14 mouse cellular contexts compared by ENCODE assay signal in the genomic region with DNA sequence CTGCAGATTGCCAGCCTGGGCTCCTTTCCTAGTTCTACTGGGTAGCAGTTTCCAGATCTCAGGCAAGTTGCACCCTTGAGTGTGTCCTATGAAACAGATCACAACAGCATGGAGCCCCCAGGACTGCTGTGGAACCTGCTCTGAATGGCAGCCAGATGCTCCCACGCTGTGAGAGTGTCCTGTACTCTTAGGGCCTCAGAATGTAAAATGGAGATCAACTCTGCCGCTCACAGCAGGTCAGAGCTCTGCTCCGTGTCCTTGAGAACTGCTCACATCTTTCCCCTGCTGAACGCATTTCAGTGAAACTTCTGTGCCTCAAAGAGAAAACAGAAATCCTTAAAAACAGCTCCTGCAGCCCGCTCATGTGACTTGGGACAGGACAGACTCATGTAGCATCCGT.
"Had no signal": no experiment of that assay in that cellular context is flagged by ENCODE, and none has a peak within 500 bp of the region (broad histone marks: within the 10 kb centered on the region; RNA-seq: fewer than 3 reads in every experiment).

No protein-coding gene starts in this region.

- ATAC-seq: liver, postnatal 0 days; midbrain, embryonic 16.5 days had no signal

- H3K4me2 ChIP-seq: limb, embryonic 12.5 days; liver, embryonic 13.5 days; lung, embryonic 15.5 days had no signal

- H3K4me1 ChIP-seq: limb, embryonic 12.5 days; liver, embryonic 13.5 days; lung, embryonic 15.5 days; megakaryocyte, embryonic 14.5 days had no signal

- H3K27me3 ChIP-seq: liver, embryonic 13.5 days; lung, embryonic 15.5 days; megakaryocyte, embryonic 14.5 days had no signal

- H3K9me3 ChIP-seq: limb, embryonic 12.5 days; liver, embryonic 13.5 days; lung, embryonic 15.5 days had no signal

- H3K4me3 ChIP-seq: limb, embryonic 12.5 days; liver, embryonic 13.5 days; lung, embryonic 15.5 days; megakaryocyte, embryonic 14.5 days had no signal

- DNase-seq: kidney, adult 18-20 months; kidney, postnatal 10 days; kidney, postnatal 4 days; liver; liver, embryonic 13.5 days; liver, postnatal 0 days; lung, postnatal 14 days; right cerebral cortex, postnatal 14 days; thymus, postnatal 36 days had no signal

- H3K27ac ChIP-seq: limb, embryonic 12.5 days; liver, embryonic 13.5 days; lung, embryonic 15.5 days; macrophage had no signal

- H3K9ac ChIP-seq: limb, embryonic 12.5 days; liver, embryonic 13.5 days; liver, postnatal 0 days; lung, embryonic 15.5 days had no signal

- H3K36me3 ChIP-seq: limb, embryonic 12.5 days; liver, embryonic 13.5 days; lung, embryonic 15.5 days had no signal
